Mouse (Mus musculus): Measurements from ENCODE around the gene Znrd1. TPM values are rescaled to one million over a fixed set of nuclear protein-coding genes. Genes with fewer than 3 reads are reported as not detected.
A peak's percentile ranks its signal among the peaks of the same experiment; 100 is the strongest.
"Not testable (repeated sequence)": the region's sequence is repeated elsewhere in the genome, so short reads cannot be mapped to it uniquely, and the experiment has no call there.

The Znrd1 gene
- polyA plus RNA-seq (2015; fragmentation: Nextera tagmentation; extraction: Ambion mirVana), result 55.2 and 55.6 TPM in 2 replicates

DNA sequence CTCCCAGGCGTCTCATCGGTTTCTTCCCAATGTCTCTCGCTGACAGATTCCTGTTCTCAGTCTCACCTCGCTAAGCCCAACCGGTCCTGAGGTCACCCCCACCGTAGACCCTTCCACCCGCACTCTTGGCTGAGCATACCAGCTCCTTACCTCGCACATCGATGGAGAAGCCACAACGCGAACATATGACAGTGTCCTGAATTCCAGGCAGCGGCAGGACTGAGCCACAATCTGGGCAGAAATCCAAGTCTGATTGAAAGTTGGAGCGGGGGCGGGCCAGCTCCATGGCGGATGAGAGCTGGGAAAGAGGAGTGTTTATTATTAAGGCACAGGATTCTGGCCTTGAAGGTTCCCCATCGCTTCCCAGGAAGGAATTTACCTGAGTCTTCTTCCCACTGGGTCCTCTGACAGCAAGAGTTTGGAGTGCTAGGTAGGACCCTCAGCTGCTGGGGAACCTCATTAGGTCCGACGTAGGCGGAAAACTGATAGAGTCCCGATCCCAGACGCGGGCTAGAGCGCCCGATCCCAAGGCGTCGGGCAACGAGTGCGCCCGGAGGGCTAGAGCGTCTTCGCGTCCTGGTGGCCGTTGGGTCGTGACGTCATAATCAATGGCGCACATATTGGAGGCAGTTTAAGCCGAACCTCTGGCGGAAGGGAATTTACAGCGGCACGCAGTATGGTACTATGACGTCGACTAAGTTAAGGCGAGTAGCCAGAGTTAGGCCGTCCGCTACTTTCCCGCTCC is at the start of gene Znrd1, which contains the start of gene Znrd1as:
Znrd1 (minus strand) TSS at position 561 of the 745 bp plus-strand sequence.
Znrd1as (plus strand) TSS at position 594 of the 745 bp plus-strand sequence.
- peak within 1 kb of the TSS; percentile 66 for H3K4me3 ChIP-seq
- ATAC-seq (ENCODE audit: low FRiP score, low read depth), result peak; percentile 97
- no peaks in the 10 kb centered on the region for H3K27me3 ChIP-seq
- H3K4me2 ChIP-seq, result peak within 1 kb of the TSS; percentile 74
- H3K9ac ChIP-seq, result peak within 1 kb of the TSS; percentile 73
- H3K27ac ChIP-seq (replicated peaks), result peak within 1 kb of the TSS; percentile 77
- H3K9me3 ChIP-seq, result no peaks in the 10 kb centered on the region
- WGBS, result under 1% methylated on average over 46 of the region's 46 CpGs
- H3K36me3 ChIP-seq, result 0 out of 2 replicates have a peak, but pooled peaks cover 7% of the 10 kb centered on the region
- H3K4me1 ChIP-seq (replicated peaks), result peaks cover 23% of the 10 kb centered on the region

DNA sequence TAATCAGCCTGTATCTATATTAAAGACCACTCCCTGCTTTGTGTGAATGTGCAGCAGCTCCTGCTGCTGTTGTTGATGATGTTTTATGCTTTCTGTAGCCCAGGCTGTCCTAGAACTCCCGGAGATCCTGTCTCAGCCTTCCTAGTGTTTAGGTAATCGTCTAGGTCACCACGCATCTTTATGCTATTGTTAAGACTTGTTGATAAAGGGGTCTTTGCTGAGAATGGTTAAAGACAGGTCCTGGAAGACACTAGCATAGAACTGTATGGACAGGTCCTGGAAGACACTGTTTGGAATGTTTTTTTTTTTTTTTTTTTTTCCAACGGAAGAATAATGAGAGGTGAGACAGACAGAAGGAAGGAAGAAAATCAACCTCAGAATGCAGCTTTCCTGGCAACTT is 45.0 kb upstream of the Znrd1 start:
- ATAC-seq (ENCODE audit: low FRiP score, low read depth), result peak; percentile 19; the same call in 1 of the 2 replicates
- 15% methylated on average over 4 of the region's 4 CpGs for WGBS
- H3K4me2 ChIP-seq, result peak overlapping the region; percentile 71
- H3K9me3 ChIP-seq, result no peaks in the 10 kb centered on the region
- H3K27ac ChIP-seq (replicated peaks), result peak overlapping the region; percentile 97
- H3K36me3 ChIP-seq, result peaks cover 24% of the 10 kb centered on the region
- H3K4me3 ChIP-seq, result peak overlapping the region; percentile 90
- H3K9ac ChIP-seq, result peak overlapping the region; percentile 99
- H3K4me1 ChIP-seq (replicated peaks), result peaks cover 23% of the 10 kb centered on the region
- H3K27me3 ChIP-seq, result no peaks in the 10 kb centered on the region

DNA sequence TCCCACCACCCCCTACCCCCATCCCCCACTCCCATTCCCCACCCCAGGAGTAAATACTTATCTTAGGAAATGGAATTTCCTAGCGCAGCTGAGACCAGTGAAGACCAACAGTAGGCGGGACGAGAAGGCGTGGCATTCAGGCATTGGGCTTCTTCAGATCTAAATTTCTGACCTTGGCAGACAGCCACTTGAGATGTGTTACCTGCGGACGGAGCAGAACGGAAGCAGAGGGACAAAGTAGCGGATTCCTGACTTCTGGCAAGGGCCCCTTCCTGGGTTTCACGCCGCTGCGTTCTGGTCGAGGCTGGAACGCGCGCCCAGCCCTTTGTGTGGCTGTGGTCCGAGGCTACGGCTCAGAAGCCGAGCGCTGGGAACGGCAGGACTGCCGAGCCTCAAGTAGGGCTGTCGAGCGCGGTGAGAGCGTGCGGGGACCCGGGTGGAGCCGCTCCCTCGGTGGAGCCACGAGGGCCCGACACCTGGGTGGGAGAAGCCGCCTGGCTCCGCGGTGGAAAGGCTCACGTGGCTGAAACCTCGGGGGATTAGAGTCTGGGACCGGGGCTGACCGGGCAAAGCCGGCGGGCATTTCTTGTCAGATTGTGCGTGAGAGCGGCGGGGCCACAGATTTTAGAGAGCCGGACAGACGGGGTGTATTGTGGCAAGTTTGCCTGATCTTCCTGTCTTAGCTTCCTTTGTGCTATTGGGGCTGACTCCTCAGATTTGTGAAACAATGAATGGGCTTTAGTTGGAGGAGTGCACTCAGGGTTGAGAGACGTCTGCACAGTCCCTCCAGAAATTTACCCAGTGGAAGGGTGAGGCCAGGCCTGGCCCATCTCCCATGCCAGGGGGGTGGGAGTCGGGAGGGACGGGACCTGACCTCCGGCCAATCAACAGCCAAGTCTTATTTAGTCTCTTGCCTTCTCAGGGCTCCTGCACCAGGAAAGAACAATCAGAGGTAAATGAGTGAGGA is 44.3 kb upstream of the Znrd1 start:
- no peaks in the 10 kb centered on the region for H3K9me3 ChIP-seq
- peak overlapping the region; percentile 71 for H3K4me2 ChIP-seq
- ATAC-seq (ENCODE audit: low FRiP score, low read depth), result peak; percentile 91
- H3K36me3 ChIP-seq, result peaks cover 18% of the 10 kb centered on the region
- under 1% methylated on average over 49 of the region's 49 CpGs for WGBS
- peak overlapping the region; percentile 99 for H3K9ac ChIP-seq
- peak overlapping the region; percentile 97 for H3K27ac ChIP-seq (replicated peaks)
- H3K27me3 ChIP-seq, result no peaks in the 10 kb centered on the region
- H3K4me3 ChIP-seq, result peak overlapping the region; percentile 90
- H3K4me1 ChIP-seq (replicated peaks), result peaks cover 23% of the 10 kb centered on the region

DNA sequence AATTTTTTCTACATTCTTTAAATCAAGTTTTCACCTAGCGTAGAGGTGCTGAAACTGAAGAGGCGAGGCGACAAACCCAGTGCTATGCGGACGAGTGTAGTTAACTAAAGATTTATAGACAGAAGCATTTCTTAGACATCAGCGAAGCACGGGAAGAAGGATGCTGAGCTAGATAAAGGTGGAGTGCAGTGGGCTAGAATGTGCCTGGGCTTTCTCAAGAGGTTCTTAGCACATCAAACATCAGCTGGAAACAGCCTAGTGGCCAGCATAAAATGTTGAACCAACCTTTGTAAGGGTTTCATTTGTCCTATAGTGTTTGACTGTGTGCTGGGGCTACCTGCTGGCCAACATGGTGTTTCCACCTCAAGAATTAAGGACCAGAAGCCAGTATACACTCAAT is 42.5 kb upstream of the Znrd1 start, which contains the start of gene Zfp57:
Zfp57 (plus strand) TSS at position 301 of the 400 bp plus-strand sequence.
- Histone ChIP-seq H3K9me3 (no peaks in the 10 kb centered on the region), H3K27me3 (no peaks in the 10 kb centered on the region), H3K27ac (replicated peaks) (peak within 1 kb of the TSS; percentile 97; the same call in 1 of the 2 replicates), H3K4me3 (peak within 1 kb of the TSS; percentile 90), H3K4me1 (replicated peaks) (peaks cover 18% of the 10 kb centered on the region), H3K36me3 (peaks cover 2% of the 10 kb centered on the region; the same call in 1 of the 2 replicates), H3K4me2 (peak within 1 kb of the TSS; percentile 71), H3K9ac (no peak within 1 kb of the TSS)
- no peak for ATAC-seq (ENCODE audit: low FRiP score, low read depth)
- WGBS, result 95% methylated on average over 7 of the region's 7 CpGs

DNA sequence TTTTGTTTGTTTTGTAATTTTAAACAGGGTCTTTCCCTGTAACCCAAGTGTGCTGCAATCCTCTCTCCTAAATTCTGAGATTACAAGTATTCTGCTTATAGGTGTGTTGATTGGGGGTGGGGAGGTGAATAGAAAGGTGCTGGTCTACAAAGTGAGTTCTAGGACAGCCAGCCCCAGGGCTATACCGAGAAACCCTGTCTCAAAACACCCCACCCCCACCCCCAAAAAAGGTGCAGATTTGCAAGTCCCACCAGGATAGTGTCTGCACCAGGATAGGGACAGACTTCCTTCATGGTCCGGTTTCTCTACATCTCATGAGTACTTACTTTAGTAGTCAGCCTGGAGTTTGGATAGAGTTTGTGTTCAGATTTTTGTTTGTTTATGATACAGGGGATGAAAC is 40.1 kb upstream of the Znrd1 start:
- H3K4me1 ChIP-seq (replicated peaks), result no peaks in the 10 kb centered on the region
- H3K9ac ChIP-seq, result no peak overlapping the region
- H3K36me3 ChIP-seq, result no peaks in the 10 kb centered on the region
- ATAC-seq (ENCODE audit: low FRiP score, low read depth), result no peak
- H3K27ac ChIP-seq (replicated peaks), result no peak overlapping the region
- no peak overlapping the region for H3K4me3 ChIP-seq
- no peaks in the 10 kb centered on the region for H3K9me3 ChIP-seq
- H3K4me2 ChIP-seq, result no peak overlapping the region
- no peaks in the 10 kb centered on the region for H3K27me3 ChIP-seq
- WGBS, result 84% methylated on average over 2 of the region's 2 CpGs

DNA sequence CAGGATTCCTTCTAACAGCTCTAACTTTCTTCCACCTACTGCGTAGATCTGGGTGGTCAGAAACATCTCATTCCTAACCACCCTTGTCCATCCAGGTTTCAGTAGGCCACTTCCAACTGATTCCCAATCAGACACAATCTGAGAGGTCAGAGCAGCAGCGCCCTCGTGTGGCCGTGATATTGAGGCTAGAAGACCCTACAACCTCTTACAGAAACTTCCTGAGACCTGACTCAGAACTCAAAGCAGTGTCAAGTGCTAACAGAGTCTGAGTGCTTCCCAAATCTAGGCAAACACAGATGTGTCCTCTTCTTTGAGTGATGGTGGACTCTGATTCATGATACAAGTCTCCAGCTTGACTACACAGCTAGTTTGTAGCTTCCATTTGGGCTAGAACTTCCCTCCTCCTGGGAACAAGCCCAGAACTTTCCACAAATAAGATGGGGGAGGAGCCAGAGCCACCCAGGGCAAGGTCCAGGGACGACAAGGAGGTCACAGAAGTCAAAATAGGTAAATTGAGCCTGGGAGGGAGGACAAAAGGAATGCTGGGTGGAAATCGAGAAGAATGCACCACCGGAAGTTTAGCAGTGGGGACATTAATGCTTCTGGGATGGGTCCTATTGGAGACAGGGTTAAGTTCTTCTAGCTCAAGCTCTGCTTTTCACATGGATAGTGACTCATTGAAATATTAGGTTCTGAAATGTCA is 38.8 kb upstream of the Znrd1 start:
- H3K4me3 ChIP-seq, result no peak overlapping the region
- no peak overlapping the region for H3K27ac ChIP-seq (replicated peaks)
- H3K27me3 ChIP-seq, result no peaks in the 10 kb centered on the region
- H3K36me3 ChIP-seq, result no peaks in the 10 kb centered on the region
- H3K9me3 ChIP-seq, result no peaks in the 10 kb centered on the region
- no peak overlapping the region for H3K4me2 ChIP-seq
- H3K4me1 ChIP-seq (replicated peaks), result no peaks in the 10 kb centered on the region
- ATAC-seq (ENCODE audit: low FRiP score, low read depth), result no peak
- no peak overlapping the region for H3K9ac ChIP-seq
- 29% methylated on average over 7 of the region's 7 CpGs for WGBS

DNA sequence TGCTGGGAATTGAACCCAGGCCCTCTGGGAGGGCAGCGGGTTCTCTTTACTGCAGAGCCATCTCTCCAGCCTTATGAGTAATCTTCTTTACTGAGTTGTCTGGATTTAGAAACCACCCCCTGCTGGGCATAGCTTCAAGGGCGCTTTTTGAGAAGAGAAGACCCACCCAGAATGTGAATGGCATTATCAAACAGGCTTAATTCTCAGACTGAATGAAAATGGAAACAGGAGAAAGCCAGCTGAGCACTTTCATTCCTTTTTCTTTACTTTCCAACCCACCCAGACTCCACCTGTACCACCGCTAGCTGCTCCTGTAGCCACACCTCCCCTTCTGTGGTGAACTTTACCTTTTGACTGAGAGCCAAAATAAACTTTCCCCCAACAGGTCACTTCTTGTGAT is 37.1 kb upstream of the Znrd1 start:
- no peak overlapping the region for H3K9ac ChIP-seq
- ATAC-seq (ENCODE audit: low FRiP score, low read depth), result no peak
- no peaks in the 10 kb centered on the region for H3K4me1 ChIP-seq (replicated peaks)
- H3K36me3 ChIP-seq, result no peaks in the 10 kb centered on the region
- 55% methylated on average over 3 of the region's 3 CpGs for WGBS
- H3K9me3 ChIP-seq, result no peaks in the 10 kb centered on the region
- no peak overlapping the region for H3K27ac ChIP-seq (replicated peaks)
- H3K27me3 ChIP-seq, result no peaks in the 10 kb centered on the region
- no peak overlapping the region for H3K4me3 ChIP-seq
- no peak overlapping the region for H3K4me2 ChIP-seq

DNA sequence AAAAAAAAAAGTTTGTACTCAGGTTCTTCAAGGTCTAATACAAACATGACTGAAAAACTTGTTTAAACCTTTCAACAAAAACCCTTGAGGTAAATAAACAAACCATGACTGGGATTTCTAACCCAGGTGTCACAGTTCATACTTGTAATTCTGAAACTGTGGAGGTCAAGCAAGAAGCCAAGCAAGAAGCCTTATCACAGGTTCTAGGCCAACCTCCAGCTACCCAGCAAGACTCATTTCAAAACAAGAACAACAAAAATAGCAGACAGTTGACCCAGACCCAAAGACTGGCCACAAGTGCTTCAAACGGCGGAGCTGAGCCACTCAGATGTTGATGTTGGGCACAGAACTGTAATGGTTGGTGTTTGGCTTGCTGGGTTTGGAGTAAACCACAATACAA is 36.2 kb upstream of the Znrd1 start:
- 93% methylated on average over 2 of the region's 2 CpGs for WGBS
- H3K36me3 ChIP-seq, result no peaks in the 10 kb centered on the region
- H3K9ac ChIP-seq, result no peak overlapping the region
- no peak overlapping the region for H3K27ac ChIP-seq (replicated peaks)
- no peaks in the 10 kb centered on the region for H3K9me3 ChIP-seq
- no peak overlapping the region for H3K4me3 ChIP-seq
- no peak overlapping the region for H3K4me2 ChIP-seq
- ATAC-seq (ENCODE audit: low FRiP score, low read depth), result no peak
- H3K4me1 ChIP-seq (replicated peaks), result no peaks in the 10 kb centered on the region
- peaks cover under 1% of the 10 kb centered on the region for H3K27me3 ChIP-seq

DNA sequence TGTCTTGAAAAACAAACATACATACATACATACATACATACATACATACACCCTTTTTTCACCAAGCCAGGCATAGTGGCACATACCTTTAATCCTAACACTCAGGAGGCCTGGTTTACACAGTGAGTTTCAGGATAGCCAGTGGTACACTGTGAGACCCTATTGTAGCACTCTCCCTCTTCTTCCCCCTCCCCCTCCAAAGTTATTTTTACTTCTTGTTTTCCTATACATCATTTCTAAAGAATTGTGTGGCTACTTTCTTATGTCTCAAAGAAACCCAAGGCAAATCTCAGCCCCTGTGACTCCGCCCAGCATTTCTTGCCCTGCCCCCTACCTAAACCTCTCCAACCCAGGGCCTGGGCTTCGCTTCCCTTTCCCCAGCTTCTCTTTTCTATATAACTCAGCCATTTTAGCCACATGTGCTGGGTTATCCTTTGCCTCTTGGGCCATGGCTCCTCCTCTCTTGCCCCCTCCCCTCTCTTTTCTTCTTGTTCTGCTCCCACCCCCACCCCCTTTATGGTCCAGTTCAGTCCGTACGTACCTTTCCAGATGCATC is 35.5 kb upstream of the Znrd1 start:
- Histone ChIP-seq H3K4me3 (no peak overlapping the region), H3K27me3 (peaks cover 7% of the 10 kb centered on the region), H3K9ac (no peak overlapping the region), H3K27ac (replicated peaks) (no peak overlapping the region), H3K4me2 (no peak overlapping the region), H3K9me3 (no peaks in the 10 kb centered on the region), H3K36me3 (no peaks in the 10 kb centered on the region), H3K4me1 (replicated peaks) (no peaks in the 10 kb centered on the region)
- 89% methylated on average over 4 of the region's 4 CpGs for WGBS
- ATAC-seq (ENCODE audit: low FRiP score, low read depth), result no peak

DNA sequence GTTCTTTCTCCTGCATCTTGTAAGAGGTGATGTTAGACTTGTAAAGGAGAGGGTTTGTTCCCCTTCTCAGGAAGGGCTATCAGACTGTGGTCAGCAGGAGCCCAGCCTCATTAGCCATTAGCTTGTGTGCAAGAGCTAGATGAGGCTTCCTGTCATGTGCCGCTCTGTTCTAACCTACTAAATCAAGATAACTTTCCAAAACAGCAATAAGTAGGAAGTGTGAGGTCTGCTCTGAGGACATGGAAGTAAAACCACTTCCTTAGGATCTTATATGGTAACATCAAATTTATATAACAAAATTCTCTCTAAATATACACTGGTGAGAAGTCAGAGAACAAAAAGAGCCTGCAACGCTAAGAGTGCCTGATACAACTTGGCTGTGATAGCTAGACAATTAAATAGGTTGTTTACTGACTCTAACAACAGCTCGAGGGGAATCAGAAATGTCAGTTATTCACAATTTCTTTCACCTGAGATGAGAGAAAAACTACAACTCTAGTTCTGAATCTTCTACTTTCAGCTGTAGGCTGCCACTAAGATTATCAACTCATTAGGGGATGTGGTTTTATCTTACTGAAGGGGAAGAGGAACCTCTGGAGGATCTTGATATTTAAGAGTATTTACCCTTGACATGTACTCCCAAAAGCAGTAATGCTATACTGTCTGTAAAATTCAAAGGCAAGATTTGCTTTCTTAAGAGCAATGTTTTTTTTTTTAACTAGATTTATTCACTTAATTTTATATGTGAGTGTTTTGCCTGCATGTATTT is 34.2 kb upstream of the Znrd1 start:
- H3K4me3 ChIP-seq, result no peak overlapping the region
- no peaks in the 10 kb centered on the region for H3K36me3 ChIP-seq
- no peaks in the 10 kb centered on the region for H3K4me1 ChIP-seq (replicated peaks)
- ATAC-seq (ENCODE audit: low FRiP score, low read depth), result no peak
- 80% methylated on average over 3 of the region's 3 CpGs for WGBS
- H3K9me3 ChIP-seq, result no peaks in the 10 kb centered on the region
- H3K9ac ChIP-seq, result no peak overlapping the region
- no peak overlapping the region for H3K4me2 ChIP-seq
- no peak overlapping the region for H3K27ac ChIP-seq (replicated peaks)
- peaks cover 21% of the 10 kb centered on the region for H3K27me3 ChIP-seq

DNA sequence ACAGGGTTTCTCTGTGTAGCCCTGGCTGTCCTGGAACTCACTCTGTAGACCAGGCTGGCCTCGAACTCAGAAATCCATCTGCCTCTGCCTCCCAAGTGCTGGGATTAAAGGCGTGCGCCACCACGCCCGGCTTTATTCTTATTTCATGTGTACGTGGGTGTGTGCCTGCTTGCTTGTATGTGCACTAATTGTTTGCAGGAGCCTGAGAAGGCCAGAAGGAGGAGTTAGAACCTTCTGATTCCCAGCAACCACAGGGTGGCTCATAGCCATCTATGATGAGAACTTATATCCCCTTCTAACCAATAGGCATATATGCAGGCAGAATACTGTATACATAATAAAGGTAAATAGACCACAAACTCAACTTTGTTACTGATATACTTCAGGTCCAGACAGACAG is 32.3 kb upstream of the Znrd1 start:
- WGBS, result 96% methylated on average over 6 of the region's 6 CpGs

More for the DNA sequence above, 32.3 kb upstream of the Znrd1 start:
- ATAC-seq (ENCODE audit: low FRiP score, low read depth); H3K9me3 ChIP-seq; H3K4me1 ChIP-seq (replicated peaks); H3K36me3 ChIP-seq; H3K9ac ChIP-seq; H3K4me2 ChIP-seq; H3K27ac ChIP-seq (replicated peaks); H3K4me3 ChIP-seq: not testable (repeated sequence)
- H3K27me3 ChIP-seq, result peaks cover 23% of the 10 kb centered on the region

Measured in hindbrain, embryonic 15.5 days (tissue).